Mouse (Mus musculus): ENCODE data around the gene Sox4.

Gene Sox4

DNA sequence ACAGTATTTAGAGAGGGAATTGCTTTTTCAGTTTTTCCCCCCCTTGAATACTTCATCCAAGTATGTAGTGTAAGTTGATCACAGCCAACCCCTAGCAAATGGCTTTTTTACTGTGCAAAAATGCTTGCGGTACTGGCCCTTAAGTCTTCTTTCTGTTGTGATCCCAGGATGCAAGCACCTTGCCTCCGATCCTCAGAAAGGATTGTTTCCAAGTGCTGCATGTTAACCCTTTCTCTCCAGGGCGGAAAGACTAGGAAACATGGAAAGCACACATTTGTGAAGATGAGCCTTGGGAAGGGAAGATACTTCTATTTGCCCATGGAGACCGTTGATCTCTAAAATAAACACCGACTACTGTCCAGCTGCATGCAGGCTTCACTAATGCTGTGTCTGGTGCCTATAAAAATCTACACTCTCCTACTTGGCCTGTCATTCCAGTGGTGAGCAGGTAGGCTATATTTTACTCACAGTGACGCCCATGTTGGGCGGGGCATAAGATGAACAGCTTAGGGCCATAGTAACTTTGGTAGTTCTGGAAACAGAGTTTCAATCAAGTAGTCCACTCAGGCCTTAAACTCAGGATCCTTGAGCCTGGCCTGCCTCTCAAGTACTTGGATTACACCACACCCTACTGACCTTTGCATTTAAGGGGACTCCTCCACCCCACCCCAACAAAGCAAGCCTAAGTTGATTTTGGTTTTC is 5.6 kb downstream of the Sox4 start:
- ATAC-seq (ENCODE audit: insufficient number of reproducible peaks, low FRiP score, low TSS enrichment) = no peak

DNA sequence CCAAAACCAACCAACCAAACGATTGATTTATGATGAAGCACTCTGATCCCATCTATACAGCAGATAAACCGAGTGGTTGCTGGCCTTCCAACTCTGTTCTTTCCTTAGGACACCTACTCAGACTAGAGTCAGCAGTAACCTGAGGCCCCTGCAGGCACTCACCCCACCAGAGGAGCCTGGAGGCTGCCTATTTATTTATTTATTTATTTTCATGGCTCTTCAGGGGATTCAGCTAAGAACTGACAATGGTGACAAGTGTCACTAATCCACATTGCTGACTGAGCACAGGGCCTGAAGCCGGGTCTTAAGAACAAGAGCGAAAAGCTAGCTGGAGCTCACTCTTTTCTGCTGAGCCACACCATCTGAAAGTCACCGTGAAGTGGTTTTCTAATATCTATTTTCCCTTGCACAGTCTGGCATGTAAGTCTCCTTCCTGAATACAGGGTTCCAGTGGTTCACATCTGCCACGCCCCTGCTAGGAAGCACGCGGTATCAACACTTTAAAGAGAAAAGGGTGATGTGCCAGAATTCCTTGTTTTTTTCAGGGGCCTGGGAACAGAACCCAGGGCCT is 6.9 kb downstream of the Sox4 start:
- no peak for ATAC-seq (ENCODE audit: insufficient number of reproducible peaks, low FRiP score, low TSS enrichment)

DNA sequence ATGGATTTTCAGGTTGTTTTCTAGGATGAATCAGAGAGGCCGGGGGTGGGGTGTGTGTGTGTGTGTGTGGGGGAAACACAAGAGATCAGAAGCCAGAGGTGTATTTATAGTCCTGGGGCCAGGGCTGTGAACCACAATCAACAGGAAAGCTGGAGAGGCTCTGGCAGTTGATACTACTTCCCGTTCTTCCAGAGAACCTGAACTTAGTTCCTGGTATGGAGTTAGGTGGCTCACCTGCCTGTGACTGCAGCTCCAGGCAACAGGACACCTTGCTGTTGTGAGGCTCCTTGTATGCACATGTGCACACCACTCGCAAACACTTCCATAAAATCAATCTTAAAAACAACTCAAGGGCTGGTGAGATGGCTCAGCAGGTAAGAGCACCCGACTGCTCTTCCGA is 7.8 kb downstream of the Sox4 start:
- ATAC-seq (ENCODE audit: insufficient number of reproducible peaks, low FRiP score, low TSS enrichment) = no peak

DNA sequence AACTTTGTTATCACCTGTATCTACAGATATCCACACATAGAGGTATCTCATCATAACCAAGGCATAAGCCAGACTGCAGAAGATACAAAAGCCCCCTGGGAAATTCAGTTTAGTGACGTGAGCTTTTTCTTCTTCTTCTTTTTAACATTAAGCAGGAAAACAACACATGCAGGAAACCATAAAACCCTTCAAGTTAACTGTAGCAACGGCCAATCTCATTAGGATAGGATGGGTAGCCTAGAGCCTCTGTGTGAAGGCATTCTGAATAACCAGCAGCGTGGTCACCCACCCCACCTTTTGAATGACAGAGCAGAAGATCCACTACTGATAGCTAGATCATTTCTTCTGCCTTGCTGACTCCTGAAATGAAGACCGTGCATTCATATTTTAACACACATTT is 10.6 kb downstream of the Sox4 start:
- ATAC-seq (ENCODE audit: insufficient number of reproducible peaks, low FRiP score, low TSS enrichment) = no peak

DNA sequence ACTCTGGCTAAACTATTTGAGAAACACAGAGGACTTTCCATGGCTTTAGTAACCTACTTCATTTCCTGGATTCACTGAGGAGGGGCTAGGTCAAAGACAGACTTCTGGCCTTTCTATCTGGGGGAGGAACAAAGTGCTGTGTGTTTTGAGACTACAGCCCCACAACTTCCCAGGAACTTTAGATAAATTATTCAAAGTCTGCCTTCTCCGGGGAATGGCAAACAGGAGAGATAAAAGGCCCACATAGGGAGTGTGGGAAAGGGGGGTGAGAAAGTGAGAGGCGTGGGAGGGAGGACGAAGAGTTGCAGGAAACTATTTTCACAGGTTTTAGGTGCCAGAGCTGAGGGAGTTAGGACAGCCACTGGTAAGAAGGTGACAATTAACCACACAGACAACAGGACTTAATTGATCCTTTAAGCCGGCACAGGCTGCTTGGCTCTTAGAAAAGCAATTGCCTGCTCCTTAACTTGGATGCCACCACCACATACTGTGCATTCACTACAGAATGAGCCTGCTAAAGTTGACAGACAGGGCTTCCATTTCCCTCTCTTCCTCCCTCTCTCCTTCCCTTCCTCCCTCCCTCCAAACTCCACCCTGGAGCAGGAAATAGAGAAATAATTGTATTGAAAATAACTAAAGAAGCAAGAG is 11.4 kb downstream of the Sox4 start:
- ATAC-seq (ENCODE audit: insufficient number of reproducible peaks, low FRiP score, low TSS enrichment) = no peak

DNA sequence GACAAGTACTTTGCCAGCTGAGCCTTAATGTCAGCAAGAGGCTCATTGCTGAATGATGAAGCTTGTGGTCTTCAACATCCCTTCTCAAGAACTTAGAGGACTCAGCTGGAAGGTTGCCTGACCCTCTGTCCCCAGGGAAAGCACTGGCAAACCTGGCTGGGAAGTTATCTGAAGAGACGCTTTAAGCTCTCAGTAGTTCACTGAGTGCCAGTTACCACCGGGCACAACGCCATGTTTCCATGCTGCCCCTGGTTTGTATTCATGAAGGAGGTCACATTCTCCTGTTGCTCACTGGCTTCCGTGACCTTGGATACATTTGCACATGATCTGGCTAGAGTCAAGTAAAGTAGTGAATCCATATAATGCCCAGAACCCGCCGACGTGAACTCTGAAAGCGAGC is 20.1 kb downstream of the Sox4 start:
- no peak for ATAC-seq (ENCODE audit: insufficient number of reproducible peaks, low FRiP score, low TSS enrichment)

DNA sequence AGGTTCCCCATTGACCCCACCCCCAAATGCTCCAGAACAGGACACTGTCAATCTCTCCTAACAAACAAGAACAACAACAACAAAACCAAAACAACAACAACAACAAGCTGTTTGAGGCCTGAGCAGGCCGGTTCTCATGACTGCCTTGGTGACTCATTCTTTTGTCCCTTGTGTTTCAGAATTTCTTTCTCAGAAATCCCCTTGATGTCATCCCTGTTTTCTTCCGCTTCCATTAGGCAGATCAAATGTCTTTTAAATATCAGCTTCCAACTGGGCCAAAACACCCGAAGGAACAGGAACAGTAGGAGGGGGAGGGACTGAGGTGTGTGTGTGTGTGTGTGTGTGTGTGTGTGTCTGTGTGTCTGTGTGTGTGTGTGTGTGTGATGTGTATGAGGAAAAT is 21.7 kb downstream of the Sox4 start:
- ATAC-seq (ENCODE audit: insufficient number of reproducible peaks, low FRiP score, low TSS enrichment) = no peak

DNA sequence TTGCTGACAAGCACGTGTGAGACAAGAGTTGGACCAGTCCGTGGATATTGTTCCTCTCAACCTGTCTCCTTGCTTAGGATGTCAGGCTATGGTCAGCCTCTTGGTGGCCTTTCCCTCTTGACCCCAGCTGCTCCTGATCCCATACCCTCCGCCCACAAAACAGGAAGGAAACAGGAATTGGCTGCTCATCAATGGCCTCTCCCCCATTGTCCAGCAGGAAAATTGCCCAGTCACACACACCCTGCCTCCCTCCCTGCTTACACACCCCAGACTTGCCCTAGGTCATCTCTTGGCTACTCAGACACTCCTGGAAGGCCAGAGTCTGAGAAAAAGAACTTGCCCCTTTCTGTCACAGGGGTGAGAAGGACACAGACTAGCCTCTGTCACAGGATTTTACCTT is 22.2 kb downstream of the Sox4 start:
- no peak for ATAC-seq (ENCODE audit: insufficient number of reproducible peaks, low FRiP score, low TSS enrichment)

DNA sequence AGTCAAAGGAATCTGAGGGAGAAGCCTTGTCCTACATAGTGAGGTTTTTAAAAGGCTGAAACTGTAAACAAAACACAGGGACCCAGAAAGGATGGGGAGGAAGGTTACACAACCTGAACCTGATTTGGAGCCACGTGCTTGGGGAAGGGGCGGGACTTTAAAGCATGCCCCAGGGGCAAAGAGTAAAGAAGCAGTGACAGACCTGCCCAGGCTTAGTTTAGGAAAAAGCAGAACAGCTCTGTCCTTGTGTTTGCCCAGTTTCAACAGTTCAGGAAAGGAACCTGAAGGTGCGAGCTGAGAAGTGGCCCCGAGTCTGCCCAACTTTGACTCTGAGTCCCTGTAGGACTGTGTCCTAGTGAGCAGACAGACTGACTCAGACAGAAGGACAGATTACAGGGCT is 23.1 kb downstream of the Sox4 start:
- no peak for ATAC-seq (ENCODE audit: insufficient number of reproducible peaks, low FRiP score, low TSS enrichment)

DNA sequence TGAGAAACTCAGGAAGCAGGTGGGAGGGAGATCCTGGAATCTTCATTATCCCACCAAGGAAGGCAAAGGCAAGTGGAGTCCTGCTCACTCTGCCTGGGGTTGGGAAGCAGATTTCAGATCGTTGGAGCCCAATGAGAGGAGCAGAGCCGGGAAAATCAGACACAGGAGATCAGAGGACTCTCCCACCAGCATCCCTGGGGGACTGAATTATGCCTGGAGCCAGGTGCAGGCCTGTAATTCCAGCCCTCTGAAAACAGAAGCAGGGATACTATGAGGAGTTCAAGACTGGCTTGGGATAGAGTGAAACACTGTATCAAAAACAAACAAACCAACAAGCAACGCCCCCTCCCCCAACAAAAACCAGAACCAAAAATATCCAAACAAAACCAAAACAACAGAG is 23.6 kb downstream of the Sox4 start:
- ATAC-seq (ENCODE audit: insufficient number of reproducible peaks, low FRiP score, low TSS enrichment) = no peak

DNA sequence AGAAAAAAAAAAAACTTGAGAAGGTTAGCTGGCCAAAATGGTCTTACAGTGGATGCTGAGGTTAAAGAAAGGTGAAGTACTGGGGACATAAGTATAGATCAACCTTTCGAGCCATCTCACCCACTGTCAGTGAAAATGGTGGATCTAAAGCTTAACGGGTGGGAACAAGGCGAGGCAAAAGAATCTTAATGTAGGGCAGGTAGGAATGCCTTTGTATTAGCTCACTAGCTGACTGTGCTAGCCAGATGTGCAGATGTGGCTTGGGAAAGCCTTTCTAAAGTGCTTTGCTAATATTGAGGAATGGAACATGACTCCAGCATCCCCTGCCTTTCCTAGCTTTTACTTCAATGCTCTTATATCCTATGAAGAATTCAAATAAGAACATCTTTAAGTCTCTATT is 30.4 kb downstream of the Sox4 start:
- ATAC-seq (ENCODE audit: insufficient number of reproducible peaks, low FRiP score, low TSS enrichment) = no peak

DNA sequence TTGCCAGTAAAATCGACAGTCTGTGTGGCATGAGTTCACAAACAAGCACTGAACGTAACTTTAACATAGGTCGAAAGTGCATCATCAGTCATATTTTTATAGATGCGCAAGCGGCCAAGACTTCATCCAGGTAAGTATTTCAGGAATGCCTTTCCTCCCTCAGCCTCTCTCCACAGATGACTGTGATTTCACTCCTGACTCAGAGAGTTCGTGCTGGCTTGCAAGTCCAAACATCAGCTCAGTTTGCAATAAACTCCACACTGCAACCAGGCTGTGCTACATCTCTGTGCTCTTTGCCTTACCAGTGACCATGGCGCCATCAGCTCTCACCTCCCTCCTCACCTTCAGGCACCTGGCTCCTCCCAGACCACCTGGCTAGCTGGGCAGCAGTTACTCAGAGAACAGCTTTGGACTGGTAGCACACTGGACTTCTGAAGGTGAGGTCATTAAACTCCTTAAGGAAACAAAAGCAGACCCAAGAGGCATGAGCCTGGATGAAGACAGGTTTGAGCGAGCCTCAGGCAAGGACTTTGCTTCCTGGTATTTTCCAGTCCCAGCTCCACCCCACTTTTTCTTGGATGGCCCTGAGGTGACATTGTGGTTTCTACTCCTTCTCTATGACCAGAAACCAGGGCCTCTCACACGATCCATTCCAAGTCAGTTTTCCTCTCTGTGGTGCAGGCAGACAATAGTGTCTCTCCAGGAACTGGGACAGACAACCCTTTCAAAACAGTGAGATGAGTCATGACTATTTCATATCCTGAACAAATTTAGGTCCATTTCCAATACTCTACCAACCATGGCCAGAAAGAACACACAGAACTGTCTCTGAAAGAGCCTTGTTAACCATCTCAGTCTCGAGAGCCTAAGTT is 35.9 kb downstream of the Sox4 start:
- ATAC-seq (ENCODE audit: insufficient number of reproducible peaks, low FRiP score, low TSS enrichment) = no peak

DNA sequence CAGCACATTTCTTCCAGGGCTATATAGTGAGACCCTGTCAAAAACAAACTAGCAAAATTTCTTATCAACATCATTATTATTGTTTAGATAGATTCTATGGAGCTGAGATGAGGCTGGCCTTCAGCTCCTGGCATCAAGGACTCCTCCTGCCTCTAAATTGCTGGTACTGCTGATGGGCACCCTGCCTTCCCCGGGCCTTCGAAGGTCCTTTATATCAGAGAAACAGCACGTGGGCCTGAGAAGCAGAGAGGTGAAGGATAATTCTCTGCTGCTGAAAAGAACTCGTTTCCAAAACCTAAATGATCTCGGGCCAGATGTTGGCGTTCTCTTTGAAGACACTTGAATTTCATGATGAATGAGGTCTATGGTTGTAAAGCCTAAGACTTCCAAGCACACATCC is 39.9 kb downstream of the Sox4 start:
- no peak for ATAC-seq (ENCODE audit: insufficient number of reproducible peaks, low FRiP score, low TSS enrichment)

DNA sequence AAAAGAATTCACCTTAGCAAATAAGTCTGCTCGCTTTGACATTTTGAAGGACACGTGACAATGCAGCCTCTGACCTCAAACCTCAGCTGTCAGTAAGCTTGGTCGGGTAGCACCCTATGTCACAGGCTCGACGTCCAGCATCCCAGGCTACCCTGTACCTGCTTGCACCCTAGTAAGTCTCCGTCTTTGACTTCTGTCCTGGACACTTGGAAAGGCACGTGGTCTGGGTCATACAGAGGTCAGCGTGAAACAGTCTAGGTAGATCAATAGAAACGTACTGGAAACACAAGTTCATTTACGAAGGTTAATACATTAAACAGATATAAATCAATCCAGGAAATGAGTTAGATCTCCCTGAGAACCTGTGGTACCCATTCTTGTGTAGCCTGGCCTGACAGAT is 46.5 kb downstream of the Sox4 start:
- ATAC-seq (ENCODE audit: insufficient number of reproducible peaks, low FRiP score, low TSS enrichment) = no peak

Measured in cerebellum, adult (tissue).